11 mouse cellular contexts compared by ENCODE assay signal in the genomic region with DNA sequence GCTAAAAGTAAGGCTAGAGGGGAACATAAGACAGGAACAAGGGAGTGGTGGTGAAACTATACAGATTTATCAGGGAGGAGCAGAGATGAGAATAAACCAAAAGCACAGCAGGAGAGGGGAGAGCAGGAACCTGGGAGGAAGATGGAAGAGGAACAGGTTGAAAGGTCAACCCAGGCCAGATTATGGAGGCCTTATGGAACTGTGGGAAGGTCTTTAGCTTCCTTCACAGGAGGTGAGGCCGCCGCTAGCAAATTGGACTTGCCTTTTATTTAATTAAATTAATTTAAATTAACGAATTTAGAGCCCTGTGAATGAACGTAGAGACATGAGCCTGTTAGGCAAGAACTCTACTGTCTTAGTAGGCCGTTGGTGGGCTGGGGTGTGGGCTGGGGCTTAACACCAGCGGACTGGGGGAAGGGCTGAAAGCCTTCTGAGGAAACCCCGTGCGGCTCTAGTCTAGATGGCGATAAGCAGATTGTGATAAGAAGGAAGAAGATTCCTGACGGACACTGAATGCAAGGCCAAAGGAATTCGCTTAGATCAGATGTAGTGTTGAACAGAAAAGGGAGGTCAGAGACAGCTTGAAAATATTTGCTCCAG.
DNase-seq lines count a peak whose midpoint lies in the region; ATAC-seq and TF ChIP-seq lines count a peak whose summit lies in the region.
"Had no signal": no experiment of that assay in that cellular context is flagged by ENCODE, and none has a peak within 500 bp of the region (broad histone marks: within the 10 kb centered on the region; RNA-seq: fewer than 3 reads in every experiment).

No protein-coding gene starts in this region.

- H3K4me1 ChIP-seq in forebrain, embryonic 10.5 days, result peaks cover 45% of the 10 kb centered on the region
- 0 out of 2 replicates have a peak, but pooled peaks cover 2% of the 10 kb centered on the region for H3K4me1 ChIP-seq in forebrain, postnatal 0 days (ENCODE audit: insufficient read depth)
- H3K4me1 ChIP-seq in limb, embryonic 15.5 days, result peaks cover 23% of the 10 kb centered on the region
- peaks cover 23% of the 10 kb centered on the region for H3K4me1 ChIP-seq in limb, embryonic 10.5 days
- peaks cover 13% of the 10 kb centered on the region; the same call in 1 of the 2 replicates for H3K4me1 ChIP-seq in embryonic facial prominence, embryonic 12.5 days
- peaks cover 2% of the 10 kb centered on the region; the same call in 1 of the 2 replicates for H3K4me1 ChIP-seq in intestine, postnatal 0 days (replicated peaks; ENCODE audit: control insufficient read depth, insufficient read depth, low read length)

- 0 out of 2 replicates have a peak overlapping the region, but pooled peaks have one; percentile 11 for H3K27ac ChIP-seq in forebrain, embryonic 10.5 days
- no peak overlapping the region for H3K27ac ChIP-seq in forebrain, postnatal 0 days (ENCODE audit: low read depth, low read length)
- no peak overlapping the region for H3K27ac ChIP-seq in limb, embryonic 15.5 days
- no peak overlapping the region for H3K27ac ChIP-seq in limb, embryonic 10.5 days
- H3K27ac ChIP-seq in embryonic facial prominence, embryonic 12.5 days, result no peak overlapping the region
- H3K27ac ChIP-seq in intestine, postnatal 0 days (ENCODE audit: low read depth, low read length), result no peak overlapping the region
- H3K27ac ChIP-seq: layer of hippocampus, adult 2 months; limb, embryonic 13.5 days had no signal

- H3K27me3 ChIP-seq in forebrain, embryonic 10.5 days (ENCODE audit: poor library complexity, severe bottlenecking), result peaks cover 7% of the 10 kb centered on the region; the same call in 1 of the 2 replicates
- no peaks in the 10 kb centered on the region for H3K27me3 ChIP-seq in forebrain, postnatal 0 days (ENCODE audit: insufficient read depth, low read length)
- no peaks in the 10 kb centered on the region for H3K27me3 ChIP-seq in limb, embryonic 15.5 days
- H3K27me3 ChIP-seq in limb, embryonic 10.5 days (ENCODE audit: low read depth, poor library complexity, severe bottlenecking), result no peaks in the 10 kb centered on the region
- H3K27me3 ChIP-seq in embryonic facial prominence, embryonic 12.5 days, result no peaks in the 10 kb centered on the region
- no peaks in the 10 kb centered on the region for H3K27me3 ChIP-seq in intestine, postnatal 0 days (replicated peaks; ENCODE audit: control insufficient read depth, insufficient read depth, low read length)
- H3K27me3 ChIP-seq: limb, embryonic 13.5 days had no signal

- peak overlapping the region; percentile 69 for H3K4me3 ChIP-seq in forebrain, embryonic 10.5 days
- H3K4me3 ChIP-seq in forebrain, postnatal 0 days (ENCODE audit: low read depth, low read length), result no peak overlapping the region
- H3K4me3 ChIP-seq in limb, embryonic 15.5 days, result no peak overlapping the region
- H3K4me3 ChIP-seq in limb, embryonic 10.5 days, result no peak overlapping the region
- no peak overlapping the region for H3K4me3 ChIP-seq in embryonic facial prominence, embryonic 12.5 days
- H3K4me3 ChIP-seq in intestine, postnatal 0 days (ENCODE audit: low read depth, low read length), result no peak overlapping the region
- H3K4me3 ChIP-seq: layer of hippocampus, adult 2 months had no signal

- ATAC-seq in forebrain, postnatal 0 days, result no peak
- no peak for ATAC-seq in limb, embryonic 15.5 days (ENCODE audit: insufficient number of reproducible peaks, low FRiP score, low TSS enrichment, low read depth)
- no peak for ATAC-seq in embryonic facial prominence, embryonic 12.5 days (ENCODE audit: insufficient number of reproducible peaks, insufficient read depth, low FRiP score, low TSS enrichment)
- ATAC-seq in intestine, postnatal 0 days, result no peak

- H3K4me2 ChIP-seq in forebrain, postnatal 0 days (ENCODE audit: low read depth), result no peak overlapping the region
- 0 out of 2 replicates have a peak overlapping the region, but pooled peaks have one; percentile 81 for H3K4me2 ChIP-seq in limb, embryonic 15.5 days
- peak overlapping the region; percentile 73 for H3K4me2 ChIP-seq in embryonic facial prominence, embryonic 12.5 days (replicated peaks)
- peak overlapping the region; percentile 79 for H3K4me2 ChIP-seq in intestine, postnatal 0 days (replicated peaks; ENCODE audit: low read depth)

- H3K36me3 ChIP-seq in forebrain, embryonic 10.5 days (replicated peaks), result no peaks in the 10 kb centered on the region
- H3K36me3 ChIP-seq in forebrain, postnatal 0 days (ENCODE audit: insufficient read depth), result no peaks in the 10 kb centered on the region
- H3K36me3 ChIP-seq in limb, embryonic 15.5 days, result no peaks in the 10 kb centered on the region
- H3K36me3 ChIP-seq in limb, embryonic 10.5 days, result no peaks in the 10 kb centered on the region
- H3K36me3 ChIP-seq in embryonic facial prominence, embryonic 12.5 days, result no peaks in the 10 kb centered on the region
- H3K36me3 ChIP-seq in intestine, postnatal 0 days (ENCODE audit: control insufficient read depth, insufficient read depth), result no peaks in the 10 kb centered on the region
- H3K36me3 ChIP-seq: limb, embryonic 13.5 days had no signal

- no peak for DNase-seq in forebrain, embryonic 10.5 days (ENCODE audit: extremely low spot score, low spot score)
- no peak for DNase-seq in forebrain, postnatal 0 days
- no peak for DNase-seq in limb, embryonic 10.5 days (ENCODE audit: low spot score)
- DNase-seq in spleen, postnatal 14 days (ENCODE audit: low spot score in 2 of 2), result no peak
- no peak for DNase-seq in layer of hippocampus, postnatal 14 days (ENCODE audit: low spot score in 2 of 2)
- DNase-seq: midbrain, embryonic 14.5 days had no signal

- no peak overlapping the region for H3K9ac ChIP-seq in forebrain, postnatal 0 days
- H3K9ac ChIP-seq in limb, embryonic 15.5 days, result no peak overlapping the region
- H3K9ac ChIP-seq in embryonic facial prominence, embryonic 12.5 days, result no peak overlapping the region
- H3K9ac ChIP-seq in intestine, postnatal 0 days (ENCODE audit: low read depth, low read length), result no peak overlapping the region
- H3K9ac ChIP-seq: limb, embryonic 13.5 days had no signal

- no peak for TF ChIP-seq CTCF in forebrain, postnatal 0 days (IDR thresholded peaks at IDR 0.05; ENCODE audit: low read depth)
- TF ChIP-seq CTCF in intestine, postnatal 0 days (IDR thresholded peaks at IDR 0.05; ENCODE audit: low read depth), result no peak

- H3K9me3 ChIP-seq in forebrain, embryonic 10.5 days, result no peaks in the 10 kb centered on the region
- H3K9me3 ChIP-seq in forebrain, postnatal 0 days (ENCODE audit: low read length), result no peaks in the 10 kb centered on the region
- no peaks in the 10 kb centered on the region for H3K9me3 ChIP-seq in limb, embryonic 15.5 days
- H3K9me3 ChIP-seq in limb, embryonic 10.5 days (replicated peaks), result no peaks in the 10 kb centered on the region
- H3K9me3 ChIP-seq in embryonic facial prominence, embryonic 12.5 days, result no peaks in the 10 kb centered on the region
- H3K9me3 ChIP-seq in intestine, postnatal 0 days (ENCODE audit: control insufficient read depth), result no peaks in the 10 kb centered on the region
- H3K9me3 ChIP-seq: limb, embryonic 13.5 days had no signal

- 28% methylated on average over 11 of the region's 11 CpGs for WGBS in forebrain, embryonic 10.5 days
- 36% methylated on average over 11 of the region's 11 CpGs for WGBS in forebrain, postnatal 0 days
- 65% methylated on average over 11 of the region's 11 CpGs for WGBS in limb, embryonic 15.5 days
- WGBS in limb, embryonic 10.5 days, result 39% methylated on average over 11 of the region's 11 CpGs
- WGBS in embryonic facial prominence, embryonic 12.5 days, result 45% methylated on average over 11 of the region's 11 CpGs
- 36% methylated on average over 11 of the region's 11 CpGs for WGBS in intestine, postnatal 0 days
